Mouse (Mus musculus) forebrain, embryonic 16.5 days (tissue): ENCODE measurements around the gene 1700016K19Rik. TPM values are rescaled to one million over a fixed set of nuclear protein-coding genes. Genes with fewer than 3 reads are reported as not detected.

ENCODE experiments used
- ATAC-seq: fragments of 200-750 bp; cut with Nextera tagmentation; 2 replicates; pipeline ENCODE4 v1.8.0; 2017; ENCODE audit warnings: mild to moderate bottlenecking, moderate library complexity
- H3K27ac ChIP-seq: fragments of 300-500 bp; sonication (generic); 2 replicates; pipeline ENCODE4 v1.5.1; 2014; ENCODE audit warnings: low read length, control low read depth
- H3K27me3 ChIP-seq: fragments of 300-500 bp; sonication (generic); replicated peaks from 2 replicates; pipeline ENCODE4 v1.6.1; 2014; ENCODE audit warnings: low read length; ENCODE audit not compliant: control insufficient read depth, insufficient read depth
- H3K36me3 ChIP-seq: fragments of 300-500 bp; sonication (generic); 2 replicates; pipeline ENCODE4 v1.6.1; 2014; ENCODE audit not compliant: control insufficient read depth, insufficient read depth
- H3K4me1 ChIP-seq: fragments of 300-500 bp; sonication (generic); replicated peaks from 2 replicates; pipeline ENCODE4 v1.6.1; 2014; ENCODE audit warnings: low read length; ENCODE audit not compliant: control insufficient read depth, insufficient read depth
- H3K4me2 ChIP-seq: fragments of 300-500 bp; sonication (generic); 2 replicates; pipeline ENCODE4 v1.6.1; 2014; ENCODE audit warnings: mild to moderate bottlenecking, low read length, control low read depth
- H3K4me3 ChIP-seq: fragments of 300-500 bp; sonication (generic); replicated peaks from 2 replicates; pipeline ENCODE4 v1.5.1; 2014; ENCODE audit warnings: mild to moderate bottlenecking, low read length, control low read depth
- H3K9ac ChIP-seq: fragments of 300-500 bp; sonication (generic); replicated peaks from 2 replicates; pipeline ENCODE4 v1.6.1; 2014; ENCODE audit warnings: low read depth, low read length, control low read depth
- H3K9me3 ChIP-seq: fragments of 300-500 bp; sonication (generic); 2 replicates; pipeline ENCODE4 v1.6.1; 2016; ENCODE audit warnings: low read length; ENCODE audit not compliant: control insufficient read depth
- WGBS: fragments of 180-500 bp; shearing (Covaris S2); extraction: QIAGEN DNeasy Blood & Tissue Kit; methylation state at CpG from one replicate; pipeline ENCODE4 v1.1.7; 2014; 5-methylcytosine and 5-hydroxymethylcytosine counted together
- polyA plus RNA-seq: library from polyadenylated mRNA; unstranded; fragments of >200 nt; fragmentation: Nextera tagmentation; extraction: Ambion mirVana; gene quantifications from 2 replicates; pipeline ENCODE4 v1.2.1, GENCODE M21; 2015

1700016K19Rik gene
- polyA plus RNA-seq, 1 experiment from 2014 or later: 4.1 TPM

- no peak for ATAC-seq
- 82% methylated on average over 6 of the region's 6 CpGs for WGBS
- H3K36me3 ChIP-seq: no peaks in the 10 kb centered on the region
- no peak overlapping the region for H3K27ac ChIP-seq
- H3K9ac ChIP-seq: no peak overlapping the region
- peaks cover 1% of the 10 kb centered on the region; the same call in 1 of the 2 replicates for H3K4me1 ChIP-seq
- no peaks in the 10 kb centered on the region; the same call in 1 of the 2 replicates for H3K9me3 ChIP-seq
- no peak overlapping the region for H3K4me2 ChIP-seq
- H3K4me3 ChIP-seq: no peak overlapping the region
- no peaks in the 10 kb centered on the region for H3K27me3 ChIP-seq
Measured at GRCm38 (mm10) chr11:75978051-75978450, 21.7 kb upstream of the 1700016K19Rik start.

GRCm38 (mm10) chr11:75980413-75980812 lies 19.3 kb upstream of the 1700016K19Rik start:
- 24% methylated on average over 2 of the region's 2 CpGs for WGBS

DNA sequence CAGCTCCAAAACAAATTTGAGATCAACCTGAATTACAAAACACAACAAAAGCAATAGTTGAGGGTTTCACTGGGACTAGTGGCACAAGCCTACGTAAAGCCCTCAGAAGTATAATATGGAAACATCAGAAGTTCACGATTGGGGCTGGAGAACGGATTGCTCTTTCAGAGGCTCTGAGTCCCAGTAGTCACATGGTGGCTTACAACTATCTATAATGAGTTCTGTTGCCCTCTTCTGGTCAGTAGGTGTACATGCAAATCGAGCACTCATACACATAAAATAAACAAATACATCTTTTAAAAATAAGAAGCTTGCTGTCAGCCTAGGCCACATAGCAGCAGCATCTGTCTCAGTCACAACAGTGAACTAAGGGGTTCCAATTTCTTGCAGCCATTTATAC lies 16.5 kb upstream of the 1700016K19Rik start:
- no peaks in the 10 kb centered on the region for H3K9me3 ChIP-seq
- H3K4me3 ChIP-seq: no peak overlapping the region
- no peak overlapping the region for H3K27ac ChIP-seq
- H3K4me2 ChIP-seq: no peak overlapping the region
- 67% methylated on average over 4 of the region's 4 CpGs for WGBS
- no peak overlapping the region for H3K9ac ChIP-seq
- no peak for ATAC-seq
- H3K36me3 ChIP-seq: no peaks in the 10 kb centered on the region
- H3K4me1 ChIP-seq: no peaks in the 10 kb centered on the region
- H3K27me3 ChIP-seq: no peaks in the 10 kb centered on the region

More at GRCm38 (mm10) chr11:75980413-75980812, 19.3 kb upstream of the 1700016K19Rik start:
- no peak overlapping the region for H3K9ac ChIP-seq
- no peak for ATAC-seq
- H3K36me3 ChIP-seq: no peaks in the 10 kb centered on the region
- H3K4me1 ChIP-seq: no peaks in the 10 kb centered on the region
- no peaks in the 10 kb centered on the region for H3K27me3 ChIP-seq
- no peak overlapping the region for H3K27ac ChIP-seq
- no peaks in the 10 kb centered on the region for H3K9me3 ChIP-seq
- H3K4me3 ChIP-seq: no peak overlapping the region
- no peak overlapping the region for H3K4me2 ChIP-seq

- Histone ChIP-seq H3K9ac (no peak overlapping the region), H3K27ac (no peak overlapping the region), H3K4me2 (no peak overlapping the region), H3K36me3 (no peaks in the 10 kb centered on the region), H3K9me3 (no peaks in the 10 kb centered on the region), H3K27me3 (no peaks in the 10 kb centered on the region), H3K4me1 (no peaks in the 10 kb centered on the region), H3K4me3 (no peak overlapping the region)
- no peak for ATAC-seq
- WGBS: 59% methylated on average over 1 of the region's 1 CpGs
Measured at GRCm38 (mm10) chr11:75984581-75984980, 15.1 kb upstream of the 1700016K19Rik start.

GRCm38 (mm10) chr11:75985948-75986347 lies 13.8 kb upstream of the 1700016K19Rik start:
- H3K9ac ChIP-seq: no peak overlapping the region
- no peaks in the 10 kb centered on the region for H3K4me1 ChIP-seq
- 74% methylated on average over 7 of the region's 7 CpGs for WGBS
- H3K4me2 ChIP-seq: no peak overlapping the region
- no peak for ATAC-seq
- H3K36me3 ChIP-seq: no peaks in the 10 kb centered on the region
- H3K9me3 ChIP-seq: no peaks in the 10 kb centered on the region
- H3K27ac ChIP-seq: no peak overlapping the region
- H3K27me3 ChIP-seq: no peaks in the 10 kb centered on the region
- no peak overlapping the region for H3K4me3 ChIP-seq

DNA sequence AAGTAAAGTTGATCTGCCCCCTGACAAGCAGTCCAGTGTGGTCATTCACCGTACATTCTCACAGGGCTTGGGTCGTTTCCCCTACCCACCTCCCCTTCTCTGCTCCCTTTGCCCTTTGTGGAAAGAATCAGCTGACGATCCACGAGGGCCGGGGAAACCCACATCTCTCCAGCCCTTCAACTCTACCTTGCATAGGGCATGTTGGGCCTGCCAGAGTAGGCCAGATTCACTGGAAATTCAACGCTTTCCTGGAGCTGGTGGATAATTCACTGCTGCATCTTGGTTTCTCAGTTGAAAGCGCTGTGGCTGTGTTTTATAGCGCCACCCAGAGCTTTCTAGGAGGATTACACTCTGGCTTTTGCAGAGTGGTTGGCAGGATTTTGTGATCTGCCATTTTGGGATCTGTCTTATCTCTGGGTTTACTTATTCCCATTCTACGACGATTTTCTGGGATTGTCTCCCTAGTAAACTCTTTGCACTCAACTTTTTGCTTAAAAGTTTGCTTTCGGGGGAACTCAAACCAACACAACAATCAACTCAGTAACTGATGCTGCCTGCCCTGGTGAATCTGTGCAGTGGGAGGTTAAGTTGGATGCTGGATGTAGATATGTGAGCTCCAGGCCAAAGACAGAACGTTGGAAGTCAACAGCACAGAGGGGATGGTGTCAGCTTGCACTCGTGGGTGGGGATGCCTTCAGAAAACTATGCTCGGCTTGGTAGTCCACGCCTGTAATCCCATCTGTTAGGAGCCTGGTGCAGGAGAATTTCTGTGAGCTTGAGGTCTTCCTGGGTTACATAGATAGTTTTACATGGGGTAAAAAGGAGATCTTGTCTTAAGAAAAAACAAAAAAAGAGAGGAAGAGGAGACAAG lies 8.5 kb upstream of the 1700016K19Rik start:
- H3K9ac ChIP-seq: no peak overlapping the region
- no peaks in the 10 kb centered on the region for H3K4me1 ChIP-seq
- no peak overlapping the region for H3K4me2 ChIP-seq
- H3K9me3 ChIP-seq: no peaks in the 10 kb centered on the region
- H3K27ac ChIP-seq: no peak overlapping the region
- no peak overlapping the region for H3K4me3 ChIP-seq
- no peak for ATAC-seq
- H3K27me3 ChIP-seq: no peaks in the 10 kb centered on the region
- H3K36me3 ChIP-seq: no peaks in the 10 kb centered on the region
- 79% methylated on average over 15 of the region's 15 CpGs for WGBS

DNA sequence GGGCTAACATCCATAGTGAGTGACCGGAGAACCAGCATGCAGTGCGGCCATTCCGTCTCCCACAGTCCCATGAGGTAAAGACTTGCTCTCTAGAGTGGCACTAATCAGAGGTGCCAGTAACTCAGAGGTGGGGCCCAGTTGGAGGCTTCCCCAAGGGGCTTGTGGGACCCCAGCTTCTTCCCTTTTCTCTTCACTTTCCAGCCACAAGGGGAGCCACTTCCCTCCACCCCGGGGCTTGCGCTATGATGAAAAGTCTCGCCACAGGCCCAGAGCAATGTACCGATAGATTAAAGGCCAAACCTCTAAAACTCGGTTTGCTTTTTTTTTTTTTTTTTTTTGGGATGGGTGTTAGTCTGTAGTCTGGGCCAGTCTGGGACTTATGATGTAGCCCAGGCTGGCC lies 7.8 kb upstream of the 1700016K19Rik start:
- 90% methylated on average over 8 of the region's 8 CpGs for WGBS
- no peak overlapping the region for H3K9ac ChIP-seq
- no peaks in the 10 kb centered on the region for H3K27me3 ChIP-seq
- H3K36me3 ChIP-seq: no peaks in the 10 kb centered on the region
- no peak overlapping the region for H3K27ac ChIP-seq
- H3K4me2 ChIP-seq: no peak overlapping the region
- H3K4me3 ChIP-seq: no peak overlapping the region
- no peaks in the 10 kb centered on the region for H3K4me1 ChIP-seq
- H3K9me3 ChIP-seq: no peaks in the 10 kb centered on the region
- ATAC-seq: no peak

GRCm38 (mm10) chr11:75992481-75992880 lies 7.2 kb upstream of the 1700016K19Rik start:
- ATAC-seq: no peak
- Histone ChIP-seq H3K9me3 (no peaks in the 10 kb centered on the region), H3K4me3 (no peak overlapping the region), H3K4me1 (no peaks in the 10 kb centered on the region), H3K9ac (no peak overlapping the region), H3K27me3 (no peaks in the 10 kb centered on the region), H3K4me2 (no peak overlapping the region), H3K27ac (no peak overlapping the region), H3K36me3 (no peaks in the 10 kb centered on the region)
- 85% methylated on average over 8 of the region's 8 CpGs for WGBS

GRCm38 (mm10) chr11:75994357-75994756 lies 5.4 kb upstream of the 1700016K19Rik start:
- Histone ChIP-seq H3K4me2 (no peak overlapping the region), H3K9ac (no peak overlapping the region), H3K27ac (no peak overlapping the region), H3K4me1 (no peaks in the 10 kb centered on the region), H3K4me3 (no peak overlapping the region), H3K27me3 (no peaks in the 10 kb centered on the region), H3K36me3 (no peaks in the 10 kb centered on the region), H3K9me3 (no peaks in the 10 kb centered on the region)
- no peak for ATAC-seq
- 52% methylated on average over 9 of the region's 9 CpGs for WGBS
